Comparison of ENCODE assay signal across 9 mouse cellular contexts in genomic region chr12:16185976-16186515, GRCm38 (mm10).
DNase-seq lines count a peak whose midpoint lies in the region; ATAC-seq lines count a peak whose summit lies in the region.
"Had no signal": no experiment of that assay in that cellular context is flagged by ENCODE, and none has a peak within 500 bp of the region (broad histone marks: within the 10 kb centered on the region; RNA-seq: fewer than 3 reads in every experiment).

No protein-coding gene starts in this region.

- H3K4me1 ChIP-seq in hindbrain, embryonic 16.5 days (ENCODE audit: control insufficient read depth, insufficient read depth, low read depth, low read length): peaks cover 2% of the 10 kb centered on the region; the same call in 1 of the 2 replicates
- peaks cover 7% of the 10 kb centered on the region for H3K4me1 ChIP-seq in hindbrain, embryonic 10.5 days (replicated peaks)
- H3K4me1 ChIP-seq in embryonic facial prominence, embryonic 14.5 days (ENCODE audit: control insufficient read depth, insufficient read depth, low read length): peaks cover 18% of the 10 kb centered on the region
- H3K4me1 ChIP-seq in liver, embryonic 13.5 days (replicated peaks): peaks cover 17% of the 10 kb centered on the region

- H3K27ac ChIP-seq in hindbrain, embryonic 16.5 days (ENCODE audit: low read depth, low read length): no peak overlapping the region
- no peak overlapping the region for H3K27ac ChIP-seq in hindbrain, embryonic 10.5 days
- H3K27ac ChIP-seq in embryonic facial prominence, embryonic 14.5 days (replicated peaks; ENCODE audit: low read depth, low read length): peak overlapping the region; percentile 48
- H3K27ac ChIP-seq in liver, embryonic 13.5 days: no peak overlapping the region

- no peaks in the 10 kb centered on the region for H3K36me3 ChIP-seq in hindbrain, embryonic 16.5 days (ENCODE audit: control insufficient read depth, insufficient read depth, low read length)
- no peaks in the 10 kb centered on the region for H3K36me3 ChIP-seq in hindbrain, embryonic 10.5 days
- no peaks in the 10 kb centered on the region for H3K36me3 ChIP-seq in embryonic facial prominence, embryonic 14.5 days (ENCODE audit: control insufficient read depth, insufficient read depth, low read length)
- H3K36me3 ChIP-seq in liver, embryonic 13.5 days: no peaks in the 10 kb centered on the region

- no peak overlapping the region for H3K4me3 ChIP-seq in hindbrain, embryonic 16.5 days (ENCODE audit: low read length)
- H3K4me3 ChIP-seq in hindbrain, embryonic 10.5 days: no peak overlapping the region
- H3K4me3 ChIP-seq in embryonic facial prominence, embryonic 14.5 days (ENCODE audit: low read depth, low read length): no peak overlapping the region
- H3K4me3 ChIP-seq in liver, embryonic 13.5 days (replicated peaks): no peak overlapping the region

- H3K9me3 ChIP-seq in hindbrain, embryonic 16.5 days (ENCODE audit: control insufficient read depth, low read length): no peaks in the 10 kb centered on the region
- H3K9me3 ChIP-seq in hindbrain, embryonic 10.5 days: no peaks in the 10 kb centered on the region
- H3K9me3 ChIP-seq in embryonic facial prominence, embryonic 14.5 days (ENCODE audit: control insufficient read depth, low read length): no peaks in the 10 kb centered on the region
- no peaks in the 10 kb centered on the region for H3K9me3 ChIP-seq in liver, embryonic 13.5 days (replicated peaks)

- 45% methylated on average over 12 of the region's 12 CpGs for WGBS in hindbrain, embryonic 16.5 days
- 58% methylated on average over 12 of the region's 12 CpGs for WGBS in hindbrain, embryonic 10.5 days
- 63% methylated on average over 12 of the region's 12 CpGs for WGBS in embryonic facial prominence, embryonic 14.5 days
- WGBS in liver, embryonic 13.5 days (ENCODE audit: insufficient replicate concordance): 25% methylated on average over 12 of the region's 12 CpGs

- H3K27me3 ChIP-seq in hindbrain, embryonic 16.5 days (replicated peaks; ENCODE audit: control insufficient read depth, insufficient read depth, low read length): no peaks in the 10 kb centered on the region
- no peaks in the 10 kb centered on the region for H3K27me3 ChIP-seq in hindbrain, embryonic 10.5 days (ENCODE audit: insufficient read depth, poor library complexity, severe bottlenecking)
- no peaks in the 10 kb centered on the region for H3K27me3 ChIP-seq in embryonic facial prominence, embryonic 14.5 days (replicated peaks; ENCODE audit: control insufficient read depth, insufficient read depth, low read length)
- H3K27me3 ChIP-seq in liver, embryonic 13.5 days: no peaks in the 10 kb centered on the region

- ATAC-seq in hindbrain, embryonic 16.5 days: no peak
- ATAC-seq in embryonic facial prominence, embryonic 14.5 days (ENCODE audit: low read depth): no peak
- no peak for ATAC-seq in liver, embryonic 13.5 days (ENCODE audit: low read depth)

- H3K9ac ChIP-seq in hindbrain, embryonic 16.5 days (ENCODE audit: low read depth, low read length): no peak overlapping the region
- 0 out of 2 replicates have a peak overlapping the region, but pooled peaks have one; percentile 11 for H3K9ac ChIP-seq in embryonic facial prominence, embryonic 14.5 days (ENCODE audit: low read depth, low read length)
- H3K9ac ChIP-seq in liver, embryonic 13.5 days: no peak overlapping the region

- DNase-seq in hindbrain, embryonic 10.5 days (ENCODE audit: low spot score): no peak
- peak; percentile 42 for DNase-seq in CD4-positive, CD25-positive, alpha-beta regulatory T cell, adult 2 months (ENCODE audit: low read depth, low spot score)
- no peak for DNase-seq in embryonic facial prominence, embryonic 14.5 days (ENCODE audit: low spot score)
- no peak for DNase-seq in liver, embryonic 13.5 days
- DNase-seq in urinary bladder, postnatal 14 days (ENCODE audit: low spot score): no peak
- no peak for DNase-seq in c-Kit-positive CD71-positive TER-119-positive erythroid progenitor cells, embryonic 14.5 days (ENCODE audit: low spot score)
- no peak for DNase-seq in yolk sac, embryonic 10.5 days (ENCODE audit: low spot score)
- DNase-seq: adrenal gland, adult 8-10 months had no signal

- peak overlapping the region; percentile 26; the same call in 1 of the 2 replicates for H3K4me2 ChIP-seq in hindbrain, embryonic 16.5 days (ENCODE audit: low read length)
- H3K4me2 ChIP-seq in embryonic facial prominence, embryonic 14.5 days (ENCODE audit: low read depth, low read length): peak overlapping the region; percentile 21
- peak overlapping the region; percentile 48 for H3K4me2 ChIP-seq in liver, embryonic 13.5 days
